Mouse (Mus musculus): ENCODE results near the gene Etv3. TPM values are rescaled to one million over a fixed set of nuclear protein-coding genes. Genes with fewer than 3 reads are reported as not detected.
"Not testable (repeated sequence)": the region's sequence is repeated elsewhere in the genome, so short reads cannot be mapped to it uniquely, and the experiment has no call there.

Gene Etv3
- polyA plus RNA-seq (2012; ENCODE audit: insufficient read depth, insufficient read length, missing spikeins), result 11.4 and 15.8 TPM in 2 replicates

DNA sequence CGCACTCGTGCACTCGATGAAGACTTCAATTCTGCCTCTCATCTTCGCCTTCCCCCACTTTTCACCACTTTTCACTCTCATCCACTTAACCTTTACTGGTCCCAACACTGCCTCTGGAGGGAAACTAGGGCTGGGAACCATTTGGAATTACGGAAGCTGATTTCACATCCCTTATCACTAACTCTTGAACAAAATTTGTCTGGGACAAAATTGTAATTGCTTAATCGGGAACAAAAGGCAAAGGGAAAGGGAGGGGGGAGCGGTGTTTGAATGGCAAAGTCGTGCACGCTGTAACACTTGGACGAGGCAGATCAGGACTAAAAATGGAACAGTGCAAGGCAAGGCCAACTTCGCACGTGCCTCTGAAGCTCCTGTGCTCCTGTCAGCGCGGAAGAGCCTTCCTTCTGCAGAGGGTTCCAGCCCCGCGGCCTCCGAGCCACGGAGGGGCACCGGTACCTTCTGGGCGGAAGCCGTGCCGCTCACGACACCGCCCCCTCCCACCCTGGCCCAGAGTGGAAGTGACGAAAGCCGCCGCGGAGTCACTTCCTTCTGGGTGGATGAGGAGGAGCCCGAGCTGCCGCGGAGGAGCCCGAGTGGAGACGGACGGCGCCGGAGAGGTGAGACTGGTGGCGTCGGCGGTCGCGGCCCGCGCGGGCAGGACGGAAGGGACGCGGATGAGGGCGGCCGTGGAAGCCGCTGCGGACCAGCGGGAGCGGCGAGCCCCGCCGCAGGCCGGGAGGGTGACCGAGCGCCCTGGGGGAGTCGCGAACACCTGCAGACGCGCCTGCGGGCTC is at the start of gene Etv3:
Gene Etv3 (plus strand): TSS at position 365 of the 794 bp plus-strand sequence.
- Histone ChIP-seq H3K27ac (replicated peaks; ENCODE audit: low read depth, low read length) (peak within 1 kb of the TSS; percentile 92), H3K4me1 (ENCODE audit: control insufficient read depth, insufficient read depth, insufficient read length, low read length) (peaks cover 3% of the 10 kb centered on the region; the same call in 1 of the 2 replicates)

DNA sequence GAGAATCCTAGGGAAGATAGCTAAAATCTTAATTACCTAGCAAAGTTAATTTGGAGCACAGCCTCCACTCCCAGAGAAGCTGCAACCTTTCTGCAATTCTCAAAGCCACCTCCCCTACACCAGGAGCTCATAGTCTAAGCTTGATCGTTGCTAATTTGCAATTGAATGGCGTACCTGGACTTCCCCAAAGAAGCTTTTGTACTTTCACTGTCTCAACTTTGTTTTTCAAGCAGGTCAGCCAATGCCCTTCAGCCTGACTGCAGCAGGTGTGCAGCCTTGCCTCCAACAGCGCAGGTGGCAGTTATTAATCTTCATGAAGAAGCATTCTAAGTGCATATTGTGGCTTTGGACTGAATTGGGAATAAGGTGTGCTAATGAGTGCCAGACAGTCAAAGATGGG is 47.3 kb upstream of the Etv3 start:
- not testable (repeated sequence) for H3K4me1 ChIP-seq (ENCODE audit: control insufficient read depth, insufficient read depth, insufficient read length, low read length); H3K27ac ChIP-seq (replicated peaks; ENCODE audit: low read depth, low read length); H3K4me3 ChIP-seq (ENCODE audit: insufficient read depth, low read depth, low read length)

More for the DNA sequence above, at the start of gene Etv3:
- peak within 1 kb of the TSS; percentile 93 for H3K4me3 ChIP-seq (ENCODE audit: insufficient read depth, low read depth, low read length)

DNA sequence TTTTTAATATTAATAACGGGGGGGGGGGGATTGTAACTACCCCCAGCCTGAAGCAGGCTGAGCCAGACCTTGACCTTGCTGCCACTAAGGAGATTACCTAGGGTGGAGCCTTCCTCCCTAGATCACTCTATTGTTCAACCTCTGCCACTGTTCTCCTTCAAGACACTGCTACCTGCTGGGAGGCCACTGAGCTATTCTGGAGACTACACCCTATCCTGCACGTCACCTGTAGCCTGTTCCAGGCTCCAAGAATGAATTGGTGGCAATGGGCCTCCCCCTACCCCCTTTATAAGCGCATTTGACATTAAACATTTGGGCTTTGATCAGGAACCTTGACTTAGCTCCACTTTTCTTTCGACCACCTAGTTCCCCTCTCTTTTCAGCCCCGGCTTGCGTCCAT is 46.6 kb upstream of the Etv3 start:
- not testable (repeated sequence) for H3K4me1 ChIP-seq (ENCODE audit: control insufficient read depth, insufficient read depth, insufficient read length, low read length); H3K27ac ChIP-seq (replicated peaks; ENCODE audit: low read depth, low read length); H3K4me3 ChIP-seq (ENCODE audit: insufficient read depth, low read depth, low read length)

DNA sequence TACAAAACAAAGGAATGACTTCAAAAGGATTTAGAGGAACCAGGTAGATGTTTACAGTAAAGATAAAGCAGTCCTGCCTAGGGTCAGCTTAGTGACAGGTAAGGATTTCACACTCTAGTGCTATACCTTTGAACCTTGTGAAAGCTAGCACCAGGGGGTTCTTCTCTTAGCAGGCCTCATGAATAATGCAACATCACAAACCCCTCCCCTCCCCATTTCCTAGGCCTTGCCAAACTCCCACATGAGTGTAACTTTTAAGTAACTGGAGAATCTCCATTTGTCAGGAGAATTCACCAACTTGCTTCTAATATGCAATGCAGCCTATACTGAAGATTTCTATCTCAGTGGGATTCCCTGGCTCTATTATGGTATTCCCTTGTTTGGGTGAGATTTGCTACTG is 46.0 kb upstream of the Etv3 start:
- H3K27ac ChIP-seq (replicated peaks; ENCODE audit: low read depth, low read length); H3K4me3 ChIP-seq (ENCODE audit: insufficient read depth, low read depth, low read length); H3K4me1 ChIP-seq (ENCODE audit: control insufficient read depth, insufficient read depth, insufficient read length, low read length): not testable (repeated sequence)

DNA sequence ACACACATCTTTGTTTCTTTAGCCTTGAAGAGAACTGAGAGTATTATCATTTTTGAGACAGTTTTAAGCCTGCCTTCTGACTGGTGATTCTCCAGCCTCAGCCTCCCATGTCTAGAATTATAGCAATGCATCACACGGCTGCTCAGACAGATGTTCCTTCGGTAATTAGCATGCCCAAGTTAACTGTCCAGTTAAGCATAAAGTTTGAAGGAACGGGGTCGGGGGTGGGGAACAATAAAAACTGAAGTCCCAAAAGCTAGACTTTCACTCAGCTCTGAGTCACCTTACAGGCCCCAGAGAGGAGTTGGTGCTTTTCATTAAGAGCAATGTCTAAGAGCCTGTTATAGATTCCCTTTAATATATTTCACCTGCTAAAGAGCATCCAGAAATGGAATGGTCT is 37.8 kb upstream of the Etv3 start:
- no peak overlapping the region for H3K4me3 ChIP-seq (ENCODE audit: insufficient read depth, low read depth, low read length)
- no peak overlapping the region for H3K27ac ChIP-seq (replicated peaks; ENCODE audit: low read depth, low read length)
- H3K4me1 ChIP-seq (ENCODE audit: control insufficient read depth, insufficient read depth, insufficient read length, low read length), result no peaks in the 10 kb centered on the region

DNA sequence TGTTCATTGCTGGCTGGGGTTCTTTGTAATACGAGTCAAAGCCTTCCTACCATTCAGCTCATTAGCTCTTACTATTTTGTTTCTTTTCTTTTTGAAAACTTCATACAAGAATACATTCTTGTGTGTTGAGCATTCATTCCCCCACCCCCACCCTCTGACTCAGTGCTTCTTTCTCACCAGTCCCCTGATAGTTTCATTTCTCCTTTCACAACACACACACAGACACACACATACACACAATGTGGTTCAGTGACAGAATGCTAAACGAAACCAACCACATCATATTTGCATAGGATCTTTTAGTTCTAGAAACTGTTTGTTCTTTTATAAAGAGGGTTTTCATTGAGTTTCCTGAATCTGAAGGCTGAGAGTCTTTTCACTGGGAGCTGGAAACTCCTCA is 37.3 kb upstream of the Etv3 start:
- no peak overlapping the region for H3K27ac ChIP-seq (replicated peaks; ENCODE audit: low read depth, low read length)
- no peak overlapping the region for H3K4me3 ChIP-seq (ENCODE audit: insufficient read depth, low read depth, low read length)

DNA sequence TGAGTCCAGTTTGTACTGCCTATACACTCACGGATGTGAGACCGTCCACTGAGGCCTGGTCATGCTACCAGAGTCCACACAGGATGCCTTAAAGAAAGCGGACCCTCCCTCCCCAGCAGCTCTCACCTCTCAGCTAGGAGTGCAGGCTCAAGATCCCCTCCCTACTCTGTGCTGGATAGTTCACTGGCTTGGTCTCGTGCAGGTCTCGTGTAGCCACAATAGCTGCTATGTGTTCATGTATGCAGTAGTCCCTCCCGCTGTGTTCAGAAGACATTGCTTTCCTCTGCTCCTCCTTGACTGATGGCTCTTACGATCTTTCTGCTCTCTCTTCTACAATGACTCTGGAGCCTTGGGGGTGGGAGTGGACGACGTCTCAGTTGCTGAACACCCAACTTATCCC is 26.9 kb upstream of the Etv3 start:
- Histone ChIP-seq H3K4me3 (ENCODE audit: insufficient read depth, low read depth, low read length) (no peak overlapping the region), H3K4me1 (ENCODE audit: control insufficient read depth, insufficient read depth, insufficient read length, low read length) (no peaks in the 10 kb centered on the region), H3K27ac (replicated peaks; ENCODE audit: low read depth, low read length) (no peak overlapping the region)

More for the DNA sequence above, 37.3 kb upstream of the Etv3 start:
- no peaks in the 10 kb centered on the region for H3K4me1 ChIP-seq (ENCODE audit: control insufficient read depth, insufficient read depth, insufficient read length, low read length)

DNA sequence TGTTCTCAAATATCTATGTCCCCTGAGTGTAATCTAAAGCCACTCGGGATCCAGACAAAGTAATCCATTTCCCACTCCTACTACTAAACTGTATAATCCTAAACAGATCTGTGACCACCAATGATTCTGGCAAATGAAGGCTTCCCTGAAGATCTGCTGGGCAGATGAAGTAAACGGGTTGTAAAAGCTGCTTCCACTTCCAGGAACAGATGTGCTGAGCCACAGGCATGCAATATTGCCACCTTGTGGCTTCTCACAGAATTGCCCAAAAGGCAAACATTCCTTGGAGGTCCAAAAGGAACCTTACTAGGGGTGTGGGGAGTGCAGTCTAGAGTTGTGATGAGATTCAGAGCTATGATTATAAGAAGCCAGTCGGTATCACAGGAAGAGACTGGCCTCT is 26.1 kb upstream of the Etv3 start:
- no peak overlapping the region for H3K27ac ChIP-seq (replicated peaks; ENCODE audit: low read depth, low read length)
- H3K4me1 ChIP-seq (ENCODE audit: control insufficient read depth, insufficient read depth, insufficient read length, low read length), result no peaks in the 10 kb centered on the region
- no peak overlapping the region for H3K4me3 ChIP-seq (ENCODE audit: insufficient read depth, low read depth, low read length)

DNA sequence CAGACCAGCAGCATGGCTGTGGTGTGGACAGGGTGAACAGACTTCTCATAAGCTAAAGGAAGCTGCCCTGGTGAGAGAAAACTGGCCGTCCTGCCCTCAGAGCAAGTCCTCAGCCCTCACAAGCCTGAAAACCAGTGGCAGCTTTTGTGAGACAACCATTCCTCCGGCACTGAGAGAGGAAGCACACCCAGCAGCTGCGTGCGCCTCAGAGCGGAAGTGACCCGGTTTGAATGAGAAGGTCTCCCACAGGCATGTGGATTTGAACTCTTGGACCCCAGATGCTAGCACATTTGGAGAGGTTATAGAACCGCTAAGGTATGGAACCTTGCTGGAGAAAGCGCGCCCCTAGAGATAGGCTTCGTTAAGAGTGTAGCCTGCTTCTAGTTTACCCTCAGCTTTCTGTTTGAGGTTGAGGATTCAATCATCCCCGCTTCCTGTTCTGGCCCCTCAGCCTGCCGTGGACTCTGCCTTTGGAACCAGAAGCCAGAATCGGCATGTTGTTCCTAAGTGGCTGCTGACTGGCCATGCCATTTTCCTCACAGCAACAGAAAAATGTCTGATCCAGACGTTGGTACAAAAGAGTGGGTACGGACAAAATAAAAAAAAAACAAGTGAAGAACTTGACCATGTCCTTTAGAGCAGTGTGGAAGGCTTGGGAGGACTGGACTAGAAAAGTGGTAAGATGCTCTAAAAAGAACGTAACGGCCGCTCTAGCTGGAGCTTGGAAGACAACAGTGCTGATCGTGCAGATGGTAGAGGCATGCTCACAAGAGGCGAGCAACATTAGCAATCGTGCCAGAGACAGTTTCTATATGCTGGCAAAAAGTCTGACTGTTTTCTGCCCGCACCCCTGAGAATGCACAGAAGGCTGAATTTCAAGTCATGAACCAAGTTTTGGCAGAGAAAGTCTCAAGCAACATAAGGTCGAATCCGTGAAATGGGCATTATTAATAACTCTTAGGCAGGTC is 24.8 kb upstream of the Etv3 start:
- no peak overlapping the region for H3K4me3 ChIP-seq (ENCODE audit: insufficient read depth, low read depth, low read length)
- H3K4me1 ChIP-seq (ENCODE audit: control insufficient read depth, insufficient read depth, insufficient read length, low read length), result no peaks in the 10 kb centered on the region

DNA sequence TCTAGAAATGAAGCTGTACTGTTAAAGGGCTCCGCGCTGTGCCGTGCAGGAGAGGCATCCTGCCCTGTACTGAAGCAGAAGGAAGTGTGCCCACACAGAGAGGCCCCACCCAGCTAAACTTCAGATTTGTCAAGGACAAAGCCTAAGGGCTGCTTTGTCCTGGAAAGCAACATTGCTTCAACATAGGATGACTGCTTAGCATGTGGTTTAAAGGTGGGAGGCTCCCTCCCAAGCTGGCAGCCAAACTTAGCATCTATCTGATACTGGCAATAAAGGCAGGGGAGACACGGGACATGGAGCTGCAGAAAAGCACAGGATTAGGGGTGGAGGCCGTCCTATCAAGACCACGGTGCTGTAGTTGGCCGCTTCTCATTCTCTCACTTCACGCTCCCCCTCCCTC is 24.1 kb upstream of the Etv3 start:
- Histone ChIP-seq H3K27ac (replicated peaks; ENCODE audit: low read depth, low read length) (no peak overlapping the region), H3K4me1 (ENCODE audit: control insufficient read depth, insufficient read depth, insufficient read length, low read length) (no peaks in the 10 kb centered on the region), H3K4me3 (ENCODE audit: insufficient read depth, low read depth, low read length) (no peak overlapping the region)

More for the DNA sequence above, 24.8 kb upstream of the Etv3 start:
- no peak overlapping the region for H3K27ac ChIP-seq (replicated peaks; ENCODE audit: low read depth, low read length)

DNA sequence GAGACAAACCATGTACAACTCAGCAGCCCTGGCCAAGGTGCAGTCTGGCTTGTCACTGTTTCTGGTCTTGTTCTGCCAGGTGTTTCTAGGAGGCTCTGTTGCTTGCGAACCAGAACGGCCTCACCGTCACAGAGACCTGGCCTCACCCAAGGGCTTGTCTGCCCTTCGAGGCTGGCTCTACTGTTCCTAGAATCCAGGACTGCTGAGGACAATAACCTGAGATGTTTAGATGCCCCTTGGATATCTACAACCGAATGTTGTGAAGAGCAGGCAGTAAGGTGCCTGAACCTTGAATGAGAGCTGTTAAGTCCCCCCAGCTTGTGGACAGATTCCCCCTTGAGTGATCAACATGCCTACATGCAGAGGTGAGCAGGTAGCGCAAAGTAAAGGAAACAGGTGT is 22.4 kb upstream of the Etv3 start:
- Histone ChIP-seq H3K27ac (replicated peaks; ENCODE audit: low read depth, low read length) (no peak overlapping the region), H3K4me1 (ENCODE audit: control insufficient read depth, insufficient read depth, insufficient read length, low read length) (no peaks in the 10 kb centered on the region), H3K4me3 (ENCODE audit: insufficient read depth, low read depth, low read length) (no peak overlapping the region)

DNA sequence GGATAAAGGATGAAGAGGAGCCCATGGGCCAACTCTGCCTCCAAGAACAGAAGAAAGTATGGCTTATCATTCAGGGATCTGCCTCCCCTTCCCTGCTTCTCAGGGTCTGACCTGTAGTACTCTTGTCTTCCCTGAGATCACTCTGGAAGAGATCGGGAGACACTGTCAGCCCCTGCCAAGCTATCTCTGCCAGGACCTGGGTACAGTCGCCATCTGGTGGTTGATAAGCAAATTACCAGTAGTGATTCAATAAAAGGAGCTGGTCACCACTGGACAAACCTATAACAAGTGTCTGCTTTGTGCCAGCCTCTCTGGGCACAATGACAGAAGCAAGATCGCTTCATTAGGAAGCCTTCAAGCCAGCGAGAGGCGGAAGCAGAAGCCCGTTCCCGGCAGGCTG is 20.9 kb upstream of the Etv3 start:
- Histone ChIP-seq H3K4me3 (ENCODE audit: insufficient read depth, low read depth, low read length) (no peak overlapping the region), H3K27ac (replicated peaks; ENCODE audit: low read depth, low read length) (no peak overlapping the region), H3K4me1 (ENCODE audit: control insufficient read depth, insufficient read depth, insufficient read length, low read length) (peaks cover 4% of the 10 kb centered on the region; the same call in 1 of the 2 replicates)

DNA sequence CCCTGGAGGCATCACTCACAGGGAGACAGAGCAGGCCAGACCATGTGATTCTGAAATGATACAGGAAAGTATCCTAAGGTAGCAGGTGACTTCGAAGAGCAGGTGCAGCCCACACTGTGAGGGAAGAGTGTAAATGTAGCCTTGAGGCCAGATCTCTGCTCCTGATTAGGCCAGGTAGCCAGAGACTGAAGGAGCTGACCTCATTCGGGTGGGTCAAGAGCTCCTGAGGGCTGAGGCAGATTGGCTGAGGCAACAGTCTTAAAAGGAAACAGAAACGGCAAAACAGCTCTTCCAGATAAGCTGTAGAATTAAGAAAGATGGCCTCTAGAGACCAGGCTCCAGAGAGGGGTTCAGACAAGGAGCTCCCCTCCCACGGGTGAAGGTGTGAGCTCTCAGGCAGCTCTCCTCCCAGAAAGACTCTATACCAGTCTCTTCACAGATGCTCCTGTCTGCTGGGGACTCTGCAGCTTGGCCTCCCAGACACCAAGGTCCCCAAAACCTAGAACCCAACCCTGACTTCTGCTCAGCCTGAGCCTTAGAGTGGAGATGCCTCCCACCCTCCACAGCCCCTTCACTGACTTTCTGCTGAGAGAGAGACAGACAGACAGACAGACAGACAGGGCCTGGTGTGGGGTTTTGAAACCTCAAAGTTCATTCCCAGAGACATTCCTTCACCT is 20.3 kb upstream of the Etv3 start:
- Histone ChIP-seq H3K27ac (replicated peaks; ENCODE audit: low read depth, low read length) (no peak overlapping the region), H3K4me3 (ENCODE audit: insufficient read depth, low read depth, low read length) (no peak overlapping the region), H3K4me1 (ENCODE audit: control insufficient read depth, insufficient read depth, insufficient read length, low read length) (peaks cover 5% of the 10 kb centered on the region; the same call in 1 of the 2 replicates)

DNA sequence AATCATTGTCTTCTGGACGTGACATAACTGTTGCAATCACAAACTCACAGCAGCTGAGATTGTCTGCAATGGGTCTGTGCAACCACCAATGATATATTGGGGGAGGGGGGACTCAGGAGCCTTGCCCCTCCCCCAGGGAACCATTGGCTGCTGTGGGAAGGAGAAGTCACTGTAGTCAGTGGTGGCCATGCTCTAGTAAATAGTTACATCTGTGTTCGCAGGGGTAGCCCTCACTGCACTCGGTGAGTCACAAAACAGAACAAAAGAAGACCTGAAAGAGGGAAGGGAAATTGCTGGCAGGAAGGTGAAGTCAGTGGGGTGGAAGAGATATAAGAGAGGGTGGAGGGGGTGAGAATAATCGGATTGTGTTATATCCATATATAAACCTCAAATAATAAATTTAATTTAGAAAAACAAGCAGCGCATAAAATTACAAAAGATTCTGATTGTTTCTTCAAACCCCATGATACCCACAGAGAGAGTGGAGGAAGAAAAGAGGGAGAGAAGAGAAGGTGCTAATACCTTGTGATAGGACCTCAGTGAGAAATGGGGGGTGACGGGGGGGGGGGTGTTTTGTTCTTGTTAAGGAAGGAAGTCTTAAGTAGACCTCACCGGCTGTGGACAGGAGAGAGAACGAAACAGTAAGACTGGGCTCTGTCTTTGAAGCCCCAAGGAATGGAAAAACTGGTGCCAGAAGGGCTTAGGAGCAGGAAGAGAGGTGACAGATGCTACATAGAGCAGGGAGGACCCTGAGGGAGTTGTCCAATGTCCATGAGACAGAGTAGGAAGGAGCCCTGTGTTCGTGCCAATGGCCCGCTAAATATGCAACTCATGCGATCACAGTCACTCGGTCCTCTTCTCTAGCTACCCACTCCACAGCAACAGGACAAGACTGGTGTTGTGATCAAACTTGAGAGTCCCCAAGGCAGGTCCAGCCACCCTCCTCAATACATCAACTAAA is 18.5 kb upstream of the Etv3 start:
- peaks cover 5% of the 10 kb centered on the region; the same call in 1 of the 2 replicates for H3K4me1 ChIP-seq (ENCODE audit: control insufficient read depth, insufficient read depth, insufficient read length, low read length)
- H3K27ac ChIP-seq (replicated peaks; ENCODE audit: low read depth, low read length), result no peak overlapping the region
- no peak overlapping the region for H3K4me3 ChIP-seq (ENCODE audit: insufficient read depth, low read depth, low read length)

All from brown adipose tissue, adult 24 weeks (tissue).